Mouse (Mus musculus) MEL (cell line): Measurements from ENCODE around the gene Adcy3.

Experiments
- CHD2 ChIP-seq: IDR thresholded peaks from 2 replicates; pipeline ENCODE4 v1.6.1; 2011; ENCODE audit warnings: low read length, improper control_type of control experiment
- CTCF ChIP-seq, 3 experiments: IDR thresholded peaks in 2 of 3; conservative IDR thresholded peaks in 1 of 3; 2 replicates each; pipeline ENCODE4 v1.5.1; 2011 to 2012; ENCODE audit warnings: low read length in 3 of 3, low read depth in 2 of 3, mild to moderate bottlenecking in 2 of 3, improper control_type of control experiment in 1 of 3, inconsistent platforms in 1 of 3, mixed read lengths in 1 of 3, moderate library complexity in 1 of 3; ENCODE audit not compliant: control insufficient read depth in 1 of 3, insufficient read depth in 1 of 3, poor library complexity in 1 of 3, severe bottlenecking in 1 of 3
- E2F4 ChIP-seq: IDR thresholded peaks from 2 replicates; pipeline ENCODE4 v1.6.1; 2011; ENCODE audit warnings: low read depth, low read length, improper control_type of control experiment, borderline replicate concordance
- EP300 ChIP-seq, 2 experiments: IDR thresholded peaks; 2 replicates each; pipeline ENCODE4 v1.6.1; 2011; ENCODE audit warnings: improper control_type of control experiment in 2 of 2, low read length in 2 of 2, low read depth in 1 of 2, mild to moderate bottlenecking in 1 of 2
- KAT2A ChIP-seq: conservative IDR thresholded peaks from 2 replicates; pipeline ENCODE4 v1.6.1; 2012; ENCODE audit warnings: low read depth, low read length, improper control_type of control experiment, inconsistent platforms
- MAX ChIP-seq: IDR thresholded peaks from 2 replicates; pipeline ENCODE4 v1.6.1; 2011; ENCODE audit warnings: low read length, improper control_type of control experiment
- MXI1 ChIP-seq: IDR thresholded peaks from 2 replicates; pipeline ENCODE4 v1.6.1; 2011; ENCODE audit warnings: mild to moderate bottlenecking, low read depth, low read length, improper control_type of control experiment
- MYB ChIP-seq: IDR thresholded peaks from 2 replicates; pipeline ENCODE4 v1.6.1; 2011; ENCODE audit warnings: mild to moderate bottlenecking, low read depth, low read length, improper control_type of control experiment
- NELFE ChIP-seq: IDR thresholded peaks from 2 replicates; pipeline ENCODE4 v1.6.1; 2011; ENCODE audit warnings: low read depth, low read length, improper control_type of control experiment
- POLR2A ChIP-seq, 2 experiments: IDR thresholded peaks; 2 replicates each; pipeline ENCODE4 v1.6.1; 2011 to 2012; ENCODE audit warnings: low read length in 2 of 2, mild to moderate bottlenecking in 2 of 2, control low read depth in 1 of 2, improper control_type of control experiment in 1 of 2, low read depth in 1 of 2, moderate library complexity in 1 of 2; ENCODE audit not compliant: control insufficient read depth in 1 of 2, insufficient read depth in 1 of 2, poor library complexity in 1 of 2
- POLR2AphosphoS5 ChIP-seq: IDR thresholded peaks from 2 replicates; pipeline ENCODE4 v1.6.1; 2012; ENCODE audit warnings: low read depth, borderline replicate concordance, mild to moderate bottlenecking, inconsistent platforms, low read length, moderate library complexity, mixed read lengths
- USF1 ChIP-seq: IDR thresholded peaks from 2 replicates; pipeline ENCODE4 v1.6.1; 2014; ENCODE audit warnings: low read depth, mild to moderate bottlenecking, inconsistent platforms, low read length, improper control_type of control experiment, moderate library complexity
- USF2 ChIP-seq, 2 experiments: IDR thresholded peaks; 2 replicates each; pipeline ENCODE4 v1.6.1; 2011 to 2012; ENCODE audit warnings: improper control_type of control experiment in 2 of 2, low read length in 2 of 2, borderline replicate concordance in 1 of 2, inconsistent platforms in 1 of 2, low read depth in 1 of 2, mild to moderate bottlenecking in 1 of 2; ENCODE audit not compliant: insufficient read depth in 1 of 2

DNA sequence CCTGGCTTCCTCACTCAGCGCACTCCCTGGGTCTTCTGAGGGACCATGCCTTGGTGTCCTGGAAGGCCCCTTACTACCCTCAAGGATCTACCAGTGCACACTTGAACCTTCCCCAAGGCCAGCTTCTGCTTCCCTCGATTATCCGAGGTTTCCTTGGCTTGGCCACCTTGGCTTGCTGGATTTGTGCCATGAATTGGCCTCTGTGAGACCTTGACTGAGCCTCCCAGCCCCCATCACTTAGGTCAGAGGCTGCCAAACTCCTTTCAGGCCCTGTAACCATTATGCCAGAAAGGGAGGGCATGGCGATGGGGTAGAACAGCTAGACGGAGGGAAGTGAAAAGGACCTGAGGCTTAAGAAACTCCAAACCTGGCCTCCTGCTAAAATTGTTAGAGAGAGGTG, 36.7 kb downstream of the Adcy3 start:
- TF ChIP-seq CTCF (IDR thresholded peaks at IDR 0.05 in 2 of 3, conservative IDR thresholded peaks at IDR 0.05 in 1 of 3; ENCODE audit: control insufficient read depth in 1 of 3, insufficient read depth in 1 of 3, low read depth in 2 of 3, low read length in 3 of 3, poor library complexity in 1 of 3, severe bottlenecking in 1 of 3) (no peak), USF2 (IDR thresholded peaks at IDR 0.05; ENCODE audit: borderline replicate concordance in 1 of 2, insufficient read depth in 1 of 2, low read depth in 1 of 2, low read length in 2 of 2) (no peak), MAX (no peak), USF1 (no peak), NELFE (no peak), MXI1 (no peak), POLR2A (IDR thresholded peaks at IDR 0.05; ENCODE audit: control insufficient read depth in 1 of 2, insufficient read depth in 1 of 2, low read depth in 1 of 2, low read length in 2 of 2, poor library complexity in 1 of 2) (no peak), MYB (no peak), KAT2A (no peak), EP300 (IDR thresholded peaks at IDR 0.05; ENCODE audit: low read depth in 1 of 2, low read length in 2 of 2) (no peak), CHD2 (no peak), E2F4 (no peak), POLR2AphosphoS5 (no peak)
